Mouse (Mus musculus) gastrocnemius, postnatal 14 days (tissue): Measurements from ENCODE around the gene Cda. TPM values are rescaled to one million over a fixed set of nuclear protein-coding genes. Genes with fewer than 3 reads are reported as not detected.

Experiments used
- microRNA-seq, 2 experiments: library from miRNA; unstranded; fragments of <30 nt; microRNA quantifications; one replicate each; pipeline ENCODE4 v1.2.0; 2021
- total RNA-seq, 2 experiments: library from RNA; stranded (reverse); gene quantifications; 2 replicates each; pipeline ENCODE4 v1.2.3; 2021

Gene Cda
- total RNA-seq, 2 experiments from 2014 or later = 0.55 to 1.9 TPM

Small RNAs within 50 kb of the gene (microRNA-seq; reads per million reads assigned to microRNA genes)
- 0 reads per million in 2 experiments for gene Gm27646
- gene Mir7019 = 0.96 to 3.5 reads per million in 2 experiments

Other genes with a start within 250 kb of the Cda start
- gene Hp1bp3, start 151.7 kb downstream of the Cda start, total RNA-seq = 10 to 100 TPM; 49.4 to 49.6 TPM
- not detected for gene Sh2d5, start 117.6 kb downstream of the Cda start, total RNA-seq
- gene Kif17, start 117.6 kb downstream of the Cda start, total RNA-seq = not detected
- gene Ddost, start 63.3 kb downstream of the Cda start, total RNA-seq = 10 to 100 TPM; 51.0 to 59.3 TPM
- gene Pink1, start 41.7 kb downstream of the Cda start, total RNA-seq = 100 to 1,000 TPM; 259 to 277 TPM
- under 1 TPM in 1 of 2 experiments, not detected in 1; 0.08 TPM for gene Fam43b, start 28.5 kb upstream of the Cda start, total RNA-seq
- gene Mul1, start 66.7 kb upstream of the Cda start, total RNA-seq = 10 to 100 TPM; 31.1 to 34.2 TPM
- 1 to 10 TPM; 4.4 to 4.6 TPM for gene Camk2n1, start 86.3 kb upstream of the Cda start, total RNA-seq